Mouse (Mus musculus): ENCODE measurements around the gene Kcng3. TPM values are rescaled to one million over a fixed set of nuclear protein-coding genes. Genes with fewer than 3 reads are reported as not detected.

Gene Kcng3
- polyA plus RNA-seq, 1 experiment from 2014 or later = not detected

DNA sequence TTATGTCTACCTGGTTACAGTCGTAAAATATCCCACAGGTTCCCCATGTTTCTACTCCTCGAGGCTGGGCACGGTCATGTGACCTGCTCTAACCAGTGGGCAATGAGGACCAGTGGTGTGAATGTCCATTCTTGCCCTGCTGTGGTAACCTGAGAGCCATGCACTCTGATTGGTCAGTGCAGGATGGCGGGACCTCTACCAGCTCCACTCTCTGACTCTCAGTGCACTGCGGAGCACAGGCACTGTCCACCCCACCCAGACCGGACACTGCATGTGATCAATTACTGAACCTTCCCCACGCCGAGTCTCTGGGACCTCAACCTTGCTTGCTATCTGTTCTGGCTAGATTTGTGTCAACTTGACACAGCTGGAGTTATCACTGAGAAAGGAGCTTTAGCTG is 37.2 kb downstream of the Kcng3 start:
- no peaks in the 10 kb centered on the region for H3K36me3 ChIP-seq (ENCODE audit: control insufficient read depth, insufficient read depth, low read length)

DNA sequence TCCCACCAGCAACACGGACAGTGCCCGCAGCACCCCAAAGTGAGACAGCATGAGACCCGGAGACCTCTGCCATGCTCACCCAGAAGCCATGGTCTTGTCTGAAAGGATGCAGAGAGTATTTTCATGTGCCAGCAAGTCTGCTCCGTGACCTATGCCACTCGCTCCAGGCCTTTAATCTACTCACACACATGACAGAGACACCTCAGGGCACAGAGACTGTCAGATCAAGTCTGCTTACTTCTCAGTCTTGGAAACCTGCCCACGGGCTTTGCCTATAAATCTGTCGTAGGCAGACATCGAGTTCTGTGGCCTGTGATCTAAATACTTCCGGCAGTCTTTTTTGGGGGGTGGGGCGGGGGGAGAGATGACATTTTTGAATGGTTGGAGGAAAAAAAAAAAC is 38.3 kb downstream of the Kcng3 start:
- ATAC-seq (replicated peaks; ENCODE audit: low FRiP score) (no peak), DNase-seq (ENCODE audit: low spot score) (no peak)
- Histone ChIP-seq H3K9me3 (ENCODE audit: control insufficient read depth, low read length) (peaks cover 3% of the 10 kb centered on the region; the same call in 1 of the 2 replicates), H3K27me3 (ENCODE audit: control insufficient read depth, insufficient read depth, low read length) (no peaks in the 10 kb centered on the region), H3K4me3 (ENCODE audit: low read depth, low read length) (no peak overlapping the region), H3K4me2 (ENCODE audit: low read depth, low read length, severe bottlenecking) (no peak overlapping the region), H3K4me1 (replicated peaks; ENCODE audit: control insufficient read depth, insufficient read depth, low read length) (no peaks in the 10 kb centered on the region), H3K27ac (ENCODE audit: low read depth, low read length) (no peak overlapping the region), H3K36me3 (ENCODE audit: control insufficient read depth, insufficient read depth, low read length) (no peaks in the 10 kb centered on the region), H3K9ac (ENCODE audit: low read length) (no peak overlapping the region)
- 93% methylated on average over 10 of the region's 10 CpGs for WGBS

More for the DNA sequence above, 37.2 kb downstream of the Kcng3 start:
- Histone ChIP-seq H3K27ac (ENCODE audit: low read depth, low read length) (no peak overlapping the region), H3K9ac (ENCODE audit: low read length) (no peak overlapping the region), H3K4me2 (ENCODE audit: low read depth, low read length, severe bottlenecking) (no peak overlapping the region), H3K27me3 (ENCODE audit: control insufficient read depth, insufficient read depth, low read length) (no peaks in the 10 kb centered on the region), H3K4me3 (ENCODE audit: low read depth, low read length) (no peak overlapping the region), H3K4me1 (replicated peaks; ENCODE audit: control insufficient read depth, insufficient read depth, low read length) (no peaks in the 10 kb centered on the region), H3K9me3 (ENCODE audit: control insufficient read depth, low read length) (no peaks in the 10 kb centered on the region)
- WGBS = 82% methylated on average over 8 of the region's 8 CpGs
- ATAC-seq (replicated peaks; ENCODE audit: low FRiP score) (no peak), DNase-seq (ENCODE audit: low spot score) (no peak)

DNA sequence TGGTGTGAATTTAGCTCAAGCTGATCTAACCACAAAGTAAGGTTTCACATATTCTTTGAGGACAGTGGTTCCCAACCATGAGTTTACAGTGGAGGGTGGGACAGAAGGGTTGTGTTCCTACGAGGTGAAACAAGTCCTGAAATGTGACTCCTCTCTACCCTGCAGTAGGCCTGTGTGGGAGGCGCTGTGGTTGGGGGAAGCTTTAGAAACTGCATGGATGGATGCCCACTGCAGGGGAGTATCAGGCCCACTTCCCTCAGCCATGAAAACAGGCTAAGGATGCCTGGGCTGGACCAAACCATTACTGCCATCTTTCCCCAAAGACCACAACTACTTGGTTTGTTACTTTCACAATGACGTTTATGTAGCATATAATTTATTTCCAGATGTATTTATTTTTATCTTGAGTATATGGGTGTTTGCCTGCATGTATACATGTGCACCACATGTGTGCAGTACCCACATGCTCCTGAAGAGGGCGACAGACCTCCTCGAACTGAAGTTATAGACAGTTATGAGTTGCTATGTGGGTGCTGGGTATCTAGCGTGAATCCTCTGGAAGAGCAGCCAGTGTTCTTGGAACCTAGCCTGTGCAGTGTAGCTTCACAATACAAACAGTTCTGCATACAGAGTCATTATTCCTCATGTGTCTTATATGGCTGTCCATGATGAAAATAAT is 42.9 kb downstream of the Kcng3 start:
- Histone ChIP-seq H3K27ac (ENCODE audit: low read depth, low read length) (no peak overlapping the region), H3K9me3 (ENCODE audit: control insufficient read depth, low read length) (peaks cover 3% of the 10 kb centered on the region; the same call in 1 of the 2 replicates), H3K4me1 (replicated peaks; ENCODE audit: control insufficient read depth, insufficient read depth, low read length) (no peaks in the 10 kb centered on the region), H3K4me3 (ENCODE audit: low read depth, low read length) (no peak overlapping the region), H3K4me2 (ENCODE audit: low read depth, low read length, severe bottlenecking) (no peak overlapping the region), H3K9ac (ENCODE audit: low read length) (no peak overlapping the region), H3K27me3 (ENCODE audit: control insufficient read depth, insufficient read depth, low read length) (no peaks in the 10 kb centered on the region), H3K36me3 (ENCODE audit: control insufficient read depth, insufficient read depth, low read length) (no peaks in the 10 kb centered on the region)
- 88% methylated on average over 6 of the region's 6 CpGs for WGBS
- ATAC-seq (replicated peaks; ENCODE audit: low FRiP score) = no peak
- DNase-seq (ENCODE audit: low spot score) = no peak

DNA sequence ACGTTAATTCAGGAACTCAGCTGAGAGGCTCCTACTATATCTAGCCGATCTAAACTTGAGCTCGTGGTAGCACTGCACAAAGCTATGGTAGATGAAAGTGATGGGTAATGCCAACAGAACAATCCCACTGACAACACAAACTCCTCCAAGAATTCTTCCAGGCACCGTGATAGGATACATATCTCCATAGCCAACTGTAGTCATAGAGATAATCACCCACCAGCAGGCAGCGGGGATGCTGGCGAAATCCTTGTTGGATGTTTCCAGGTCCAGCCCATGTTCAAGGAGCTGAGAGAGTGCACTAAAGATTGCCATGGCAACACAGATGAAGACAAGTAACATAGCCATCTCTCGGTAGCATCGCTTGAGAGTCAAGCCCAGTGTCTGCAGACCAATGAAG is 44.0 kb downstream of the Kcng3 start:
- H3K4me2 ChIP-seq (ENCODE audit: low read depth, low read length, severe bottlenecking) = no peak overlapping the region
- H3K9ac ChIP-seq (ENCODE audit: low read length) = no peak overlapping the region
- H3K4me1 ChIP-seq (replicated peaks; ENCODE audit: control insufficient read depth, insufficient read depth, low read length) = no peaks in the 10 kb centered on the region
- 94% methylated on average over 8 of the region's 8 CpGs for WGBS
- H3K36me3 ChIP-seq (ENCODE audit: control insufficient read depth, insufficient read depth, low read length) = no peaks in the 10 kb centered on the region
- H3K27me3 ChIP-seq (ENCODE audit: control insufficient read depth, insufficient read depth, low read length) = no peaks in the 10 kb centered on the region
- DNase-seq (ENCODE audit: low spot score) (no peak), ATAC-seq (replicated peaks; ENCODE audit: low FRiP score) (no peak)
- no peak overlapping the region for H3K27ac ChIP-seq (ENCODE audit: low read depth, low read length)
- H3K9me3 ChIP-seq (ENCODE audit: control insufficient read depth, low read length) = peaks cover 3% of the 10 kb centered on the region; the same call in 1 of the 2 replicates
- H3K4me3 ChIP-seq (ENCODE audit: low read depth, low read length) = no peak overlapping the region

DNA sequence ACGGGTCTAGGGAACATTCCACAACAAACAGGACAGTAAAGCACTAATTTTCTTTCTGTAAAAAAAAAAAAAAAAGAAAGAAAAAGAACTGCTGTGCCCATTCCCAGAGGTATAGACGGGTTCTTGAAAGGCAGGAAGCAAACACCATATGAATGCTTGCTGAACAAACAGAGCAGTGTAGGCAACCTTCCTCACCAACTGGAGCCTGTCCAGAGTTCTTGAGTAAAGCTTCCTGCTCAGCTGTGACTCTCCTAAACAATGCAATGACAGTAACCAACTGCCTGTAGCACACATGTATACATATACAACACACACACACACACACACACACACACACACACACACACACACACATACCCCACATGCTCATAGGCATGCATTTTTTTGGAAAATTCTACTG is 49.1 kb downstream of the Kcng3 start:
- no peak overlapping the region for H3K27ac ChIP-seq (ENCODE audit: low read depth, low read length)
- H3K9me3 ChIP-seq (ENCODE audit: control insufficient read depth, low read length) = no peaks in the 10 kb centered on the region
- no peak overlapping the region for H3K4me3 ChIP-seq (ENCODE audit: low read depth, low read length)
- no peaks in the 10 kb centered on the region for H3K4me1 ChIP-seq (replicated peaks; ENCODE audit: control insufficient read depth, insufficient read depth, low read length)
- ATAC-seq (replicated peaks; ENCODE audit: low FRiP score) = no peak
- no peak for DNase-seq (ENCODE audit: low spot score)
- H3K27me3 ChIP-seq (ENCODE audit: control insufficient read depth, insufficient read depth, low read length) = no peaks in the 10 kb centered on the region
- 82% methylated on average over 2 of the region's 2 CpGs for WGBS
- H3K9ac ChIP-seq (ENCODE audit: low read length) = no peak overlapping the region
- H3K36me3 ChIP-seq (ENCODE audit: control insufficient read depth, insufficient read depth, low read length) = no peaks in the 10 kb centered on the region
- H3K4me2 ChIP-seq (ENCODE audit: low read depth, low read length, severe bottlenecking) = no peak overlapping the region

DNA sequence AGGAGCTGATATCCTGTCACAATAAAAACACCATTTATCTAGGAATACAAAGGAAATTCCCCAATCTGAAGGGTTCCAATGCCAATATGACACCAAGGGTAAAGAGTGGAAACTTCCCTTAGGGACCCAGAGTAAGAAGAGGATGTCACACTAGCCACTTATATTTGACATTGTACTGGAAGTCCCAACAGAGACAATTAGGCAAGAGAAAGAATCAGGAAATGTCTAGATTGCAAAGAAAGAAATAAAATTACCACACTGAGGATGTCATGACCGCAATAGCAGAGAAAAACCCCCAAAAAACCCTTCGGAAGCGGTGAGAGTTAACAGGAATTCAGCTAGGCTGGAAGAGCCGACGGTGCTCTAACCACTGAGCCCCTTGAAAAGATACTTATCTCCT is 51.0 kb downstream of the Kcng3 start:
- Histone ChIP-seq H3K27me3 (ENCODE audit: control insufficient read depth, insufficient read depth, low read length) (no peaks in the 10 kb centered on the region), H3K4me2 (ENCODE audit: low read depth, low read length, severe bottlenecking) (no peak overlapping the region), H3K9me3 (ENCODE audit: control insufficient read depth, low read length) (no peaks in the 10 kb centered on the region), H3K4me3 (ENCODE audit: low read depth, low read length) (no peak overlapping the region), H3K9ac (ENCODE audit: low read length) (no peak overlapping the region), H3K27ac (ENCODE audit: low read depth, low read length) (no peak overlapping the region), H3K4me1 (replicated peaks; ENCODE audit: control insufficient read depth, insufficient read depth, low read length) (no peaks in the 10 kb centered on the region), H3K36me3 (ENCODE audit: control insufficient read depth, insufficient read depth, low read length) (no peaks in the 10 kb centered on the region)
- DNase-seq (ENCODE audit: low spot score) (no peak), ATAC-seq (replicated peaks; ENCODE audit: low FRiP score) (no peak)
- 98% methylated on average over 5 of the region's 5 CpGs for WGBS

DNA sequence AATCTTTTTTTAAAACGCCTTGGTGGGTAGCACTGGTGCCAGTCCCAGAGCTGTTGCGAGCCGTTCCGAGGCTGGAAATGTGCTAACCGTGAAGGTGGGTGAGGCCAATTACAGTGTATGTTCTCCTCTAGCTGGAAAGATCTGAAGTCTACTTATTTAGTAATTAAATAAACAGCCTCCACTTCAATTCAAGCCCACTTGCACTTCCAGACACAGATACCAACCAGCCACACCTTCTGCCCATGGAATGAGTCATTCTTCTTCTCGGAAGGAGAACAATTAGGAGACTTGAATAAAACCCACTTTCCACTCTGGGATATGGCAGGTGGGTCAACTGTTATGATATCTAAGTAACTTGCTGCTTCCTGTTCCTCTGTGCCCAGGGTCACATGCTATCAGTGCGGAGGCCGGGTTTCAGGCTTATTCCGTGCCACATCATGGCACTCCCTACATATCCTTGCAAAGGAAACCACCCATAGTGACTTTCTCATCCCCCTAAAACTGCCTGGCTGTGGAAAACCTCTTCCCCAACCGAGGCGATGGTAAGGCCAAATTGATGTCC is 54.8 kb downstream of the Kcng3 start:
- no peak overlapping the region for H3K4me2 ChIP-seq (ENCODE audit: low read depth, low read length, severe bottlenecking)
- no peaks in the 10 kb centered on the region for H3K27me3 ChIP-seq (ENCODE audit: control insufficient read depth, insufficient read depth, low read length)
- no peak overlapping the region for H3K27ac ChIP-seq (ENCODE audit: low read depth, low read length)
- no peaks in the 10 kb centered on the region for H3K9me3 ChIP-seq (ENCODE audit: control insufficient read depth, low read length)
- ATAC-seq (replicated peaks; ENCODE audit: low FRiP score) = no peak
- H3K36me3 ChIP-seq (ENCODE audit: control insufficient read depth, insufficient read depth, low read length) = no peaks in the 10 kb centered on the region
- H3K4me3 ChIP-seq (ENCODE audit: low read depth, low read length) = no peak overlapping the region
- no peak for DNase-seq (ENCODE audit: low spot score)
- H3K4me1 ChIP-seq (replicated peaks; ENCODE audit: control insufficient read depth, insufficient read depth, low read length) = no peaks in the 10 kb centered on the region
- WGBS = 93% methylated on average over 11 of the region's 11 CpGs
- H3K9ac ChIP-seq (ENCODE audit: low read length) = no peak overlapping the region

DNA sequence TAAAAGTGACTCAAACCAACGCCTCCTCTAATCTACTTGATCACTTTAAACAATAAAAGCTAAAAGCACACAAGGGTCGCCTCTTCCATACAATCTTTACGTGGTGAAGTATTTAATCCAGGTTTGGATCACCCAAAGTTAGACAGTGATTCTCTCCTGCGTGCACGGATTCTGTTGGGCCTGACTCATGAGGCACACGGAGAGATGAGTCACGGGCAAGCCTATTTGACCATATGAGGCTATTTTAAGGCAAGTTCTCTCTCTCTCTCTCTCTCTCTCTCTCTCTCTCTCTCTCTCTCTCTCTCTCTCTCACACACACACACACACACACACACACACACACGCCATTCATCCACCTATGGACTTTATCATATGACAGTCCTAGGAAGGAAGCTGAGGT is 57.1 kb downstream of the Kcng3 start:
- 90% methylated on average over 8 of the region's 8 CpGs for WGBS
- no peak for ATAC-seq (replicated peaks; ENCODE audit: low FRiP score)

DNA sequence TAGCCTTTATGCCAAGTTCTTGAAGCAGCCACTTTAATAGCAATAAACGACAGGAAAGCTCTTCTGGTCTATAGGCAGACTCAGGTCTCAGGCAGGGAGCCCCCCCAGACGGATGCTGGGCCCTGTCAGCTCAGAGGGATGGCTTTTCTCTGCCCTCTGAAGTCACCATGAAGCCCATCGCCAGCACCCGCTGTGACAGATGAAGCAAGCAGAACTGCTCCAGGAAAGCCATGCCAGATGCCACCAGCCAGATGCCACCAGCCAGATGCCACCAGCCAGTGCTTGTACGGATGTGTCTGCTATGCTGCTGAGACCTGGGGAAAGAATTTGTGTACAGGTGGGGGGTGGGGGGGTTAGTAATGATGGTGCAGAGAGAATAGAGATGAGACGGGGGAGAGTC is 58.6 kb downstream of the Kcng3 start:
- Histone ChIP-seq H3K4me3 (ENCODE audit: low read depth, low read length) (no peak overlapping the region), H3K4me1 (replicated peaks; ENCODE audit: control insufficient read depth, insufficient read depth, low read length) (no peaks in the 10 kb centered on the region), H3K27me3 (ENCODE audit: control insufficient read depth, insufficient read depth, low read length) (no peaks in the 10 kb centered on the region), H3K36me3 (ENCODE audit: control insufficient read depth, insufficient read depth, low read length) (no peaks in the 10 kb centered on the region), H3K27ac (ENCODE audit: low read depth, low read length) (no peak overlapping the region), H3K9me3 (ENCODE audit: control insufficient read depth, low read length) (no peaks in the 10 kb centered on the region), H3K9ac (ENCODE audit: low read length) (no peak overlapping the region), H3K4me2 (ENCODE audit: low read depth, low read length, severe bottlenecking) (no peak overlapping the region)
- DNase-seq (ENCODE audit: low spot score) (no peak), ATAC-seq (replicated peaks; ENCODE audit: low FRiP score) (no peak)
- WGBS = 70% methylated on average over 6 of the region's 6 CpGs

More for the DNA sequence above, 57.1 kb downstream of the Kcng3 start:
- Histone ChIP-seq H3K27me3 (ENCODE audit: control insufficient read depth, insufficient read depth, low read length) (no peaks in the 10 kb centered on the region), H3K4me3 (ENCODE audit: low read depth, low read length) (no peak overlapping the region), H3K27ac (ENCODE audit: low read depth, low read length) (no peak overlapping the region), H3K4me2 (ENCODE audit: low read depth, low read length, severe bottlenecking) (no peak overlapping the region), H3K4me1 (replicated peaks; ENCODE audit: control insufficient read depth, insufficient read depth, low read length) (no peaks in the 10 kb centered on the region), H3K36me3 (ENCODE audit: control insufficient read depth, insufficient read depth, low read length) (no peaks in the 10 kb centered on the region), H3K9me3 (ENCODE audit: control insufficient read depth, low read length) (no peaks in the 10 kb centered on the region), H3K9ac (ENCODE audit: low read length) (no peak overlapping the region)
- DNase-seq (ENCODE audit: low spot score) = no peak

Measured in forebrain, embryonic 11.5 days (tissue).